In the genomic region with DNA sequence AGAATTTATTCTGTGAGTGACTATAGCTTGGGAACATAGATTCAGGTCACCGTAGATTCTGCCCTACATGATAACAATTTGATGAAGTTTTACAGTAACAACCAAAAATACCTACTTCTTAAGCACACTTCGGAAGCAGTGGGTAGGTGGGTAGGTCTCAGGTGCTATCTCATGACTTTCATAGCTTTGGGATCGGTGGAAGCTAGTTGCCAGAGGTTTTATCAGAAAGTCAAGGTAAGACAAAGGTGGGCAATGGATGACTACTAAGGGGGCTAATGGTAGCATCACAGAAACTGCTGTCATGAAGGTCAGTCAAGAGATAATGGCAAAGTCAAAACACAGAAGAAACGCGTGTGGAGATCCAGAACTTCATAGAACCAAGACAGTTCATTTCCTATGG, we compare ENCODE assay signal across 8 mouse cellular contexts. TPM values are rescaled to one million over a fixed set of nuclear protein-coding genes. Genes with fewer than 3 reads are reported as not detected.
DNase-seq lines count a peak whose midpoint lies in the region; ATAC-seq and TF ChIP-seq lines count a peak whose summit lies in the region.

No protein-coding gene starts in this region.

- H3K9me3 ChIP-seq in heart, embryonic 13.5 days = no peaks in the 10 kb centered on the region
- H3K9me3 ChIP-seq in E14TG2a.4 (ENCODE audit: low read length) = no peaks in the 10 kb centered on the region
- H3K9me3 ChIP-seq in embryonic facial prominence, embryonic 14.5 days (ENCODE audit: control insufficient read depth, low read length) = no peaks in the 10 kb centered on the region
- no peaks in the 10 kb centered on the region for H3K9me3 ChIP-seq in liver, embryonic 16.5 days (replicated peaks; ENCODE audit: control insufficient read depth, low read length)

- ATAC-seq in heart, embryonic 13.5 days (ENCODE audit: extremely low read depth, insufficient number of reproducible peaks, low FRiP score, low TSS enrichment) = no peak
- ATAC-seq in embryonic facial prominence, embryonic 14.5 days (ENCODE audit: low read depth) = no peak
- no peak for ATAC-seq in liver, embryonic 16.5 days (ENCODE audit: low read depth)

- H3K27me3 ChIP-seq in heart, embryonic 13.5 days (replicated peaks) = no peaks in the 10 kb centered on the region
- no peaks in the 10 kb centered on the region for H3K27me3 ChIP-seq in E14TG2a.4 (ENCODE audit: insufficient read depth, low read length)
- no peaks in the 10 kb centered on the region for H3K27me3 ChIP-seq in embryonic facial prominence, embryonic 14.5 days (replicated peaks; ENCODE audit: control insufficient read depth, insufficient read depth, low read length)
- H3K27me3 ChIP-seq in liver, embryonic 16.5 days (ENCODE audit: control insufficient read depth, insufficient read depth, low read depth, low read length) = no peaks in the 10 kb centered on the region

- H3K9ac ChIP-seq in heart, embryonic 13.5 days = no peak overlapping the region
- no peak overlapping the region for H3K9ac ChIP-seq in embryonic facial prominence, embryonic 14.5 days (ENCODE audit: low read depth, low read length)
- peak overlapping the region; percentile 80; the same call in 1 of the 2 replicates for H3K9ac ChIP-seq in liver, embryonic 16.5 days (ENCODE audit: low read depth, low read length)

- H3K27ac ChIP-seq in heart, embryonic 13.5 days (replicated peaks) = 0 out of 2 replicates have a peak overlapping the region, but pooled peaks have one; percentile 51
- no peak overlapping the region; the same call in 1 of the 2 replicates for H3K27ac ChIP-seq in embryonic facial prominence, embryonic 14.5 days (replicated peaks; ENCODE audit: low read depth, low read length)
- peak overlapping the region; percentile 79 for H3K27ac ChIP-seq in liver, embryonic 16.5 days (ENCODE audit: low read length)

- peak overlapping the region; percentile 85; the same call in 1 of the 2 replicates for H3K4me3 ChIP-seq in heart, embryonic 13.5 days
- peak overlapping the region; percentile 93 for H3K4me3 ChIP-seq in E14TG2a.4 (replicated peaks; ENCODE audit: low read length)
- H3K4me3 ChIP-seq in embryonic facial prominence, embryonic 14.5 days (ENCODE audit: low read depth, low read length) = no peak overlapping the region
- H3K4me3 ChIP-seq in liver, embryonic 16.5 days (ENCODE audit: low read depth, low read length) = peak overlapping the region; percentile 81

- no peak for DNase-seq in heart, adult 11 months
- DNase-seq in embryonic facial prominence, embryonic 14.5 days (ENCODE audit: low spot score) = no peak
- no peak for DNase-seq in T-cell, adult 2 months (ENCODE audit: low spot score)
- DNase-seq in frontal cortex, postnatal 14 days (ENCODE audit: low spot score in 2 of 2) = no peak
- DNase-seq in gastrocnemius, adult 18-20 months (ENCODE audit: low spot score) = no peak

- peak overlapping the region; percentile 99 for H3K4me2 ChIP-seq in heart, embryonic 13.5 days
- H3K4me2 ChIP-seq in embryonic facial prominence, embryonic 14.5 days (ENCODE audit: low read depth, low read length) = peak overlapping the region; percentile 94
- H3K4me2 ChIP-seq in liver, embryonic 16.5 days (ENCODE audit: low read depth, low read length) = peak overlapping the region; percentile 80

- peaks cover 16% of the 10 kb centered on the region for H3K36me3 ChIP-seq in heart, embryonic 13.5 days
- peaks cover 20% of the 10 kb centered on the region for H3K36me3 ChIP-seq in E14TG2a.4 (ENCODE audit: insufficient read depth, low read length)
- H3K36me3 ChIP-seq in embryonic facial prominence, embryonic 14.5 days (ENCODE audit: control insufficient read depth, insufficient read depth, low read length) = peaks cover 7% of the 10 kb centered on the region; the same call in 1 of the 2 replicates
- H3K36me3 ChIP-seq in liver, embryonic 16.5 days (ENCODE audit: control insufficient read depth, insufficient read depth) = peaks cover 5% of the 10 kb centered on the region; the same call in 1 of the 2 replicates

- H3K4me1 ChIP-seq in heart, embryonic 13.5 days = peaks cover 34% of the 10 kb centered on the region
- H3K4me1 ChIP-seq in E14TG2a.4 (replicated peaks; ENCODE audit: low read depth, low read length) = peaks cover 47% of the 10 kb centered on the region
- H3K4me1 ChIP-seq in embryonic facial prominence, embryonic 14.5 days (ENCODE audit: control insufficient read depth, insufficient read depth, low read length) = peaks cover 5% of the 10 kb centered on the region
- peaks cover 25% of the 10 kb centered on the region for H3K4me1 ChIP-seq in liver, embryonic 16.5 days (ENCODE audit: control insufficient read depth, low read depth, low read length)

- 93% methylated on average over 5 of the region's 5 CpGs for WGBS in heart, embryonic 13.5 days
- 94% methylated on average over 5 of the region's 5 CpGs for WGBS in embryonic facial prominence, embryonic 14.5 days
- 91% methylated on average over 5 of the region's 5 CpGs for WGBS in liver, embryonic 16.5 days (ENCODE audit: insufficient replicate concordance)

- TF ChIP-seq CTCF in E14TG2a.4 (conservative IDR thresholded peaks at IDR 0.05; ENCODE audit: low read length) = no peak

RNA-seq across cellular contexts. Expression of gene Trappc12, which starts 0.6 kb away (rescaled TPM):
- 29.5 and 30.5 TPM in 2 replicates for polyA plus RNA-seq in heart, embryonic 13.5 days (2015; fragmentation: Nextera tagmentation; extraction: Ambion mirVana)
- 32.9 and 38.0 TPM in 2 replicates for polyA plus RNA-seq in embryonic facial prominence, embryonic 14.5 days (2014; fragmentation: Nextera tagmentation; extraction: Ambion mirVana)
- polyA plus RNA-seq in liver, embryonic 16.5 days (2015; fragmentation: Nextera tagmentation; extraction: Ambion mirVana) = 16.7 and 17.2 TPM in 2 replicates
- 10 to 100 TPM; 18.0 to 19.7 TPM for total RNA-seq in gastrocnemius, adult 18-20 months (2021)

RNA-seq across cellular contexts. Expression of gene Eipr1, which starts 0.7 kb away (rescaled TPM):
- polyA plus RNA-seq in heart, embryonic 13.5 days (2015; fragmentation: Nextera tagmentation; extraction: Ambion mirVana) = 20.5 and 24.8 TPM in 2 replicates
- polyA plus RNA-seq in embryonic facial prominence, embryonic 14.5 days (2014; fragmentation: Nextera tagmentation; extraction: Ambion mirVana) = 28.2 and 29.0 TPM in 2 replicates
- 24.5 and 25.5 TPM in 2 replicates for polyA plus RNA-seq in liver, embryonic 16.5 days (2015; fragmentation: Nextera tagmentation; extraction: Ambion mirVana)
- total RNA-seq in gastrocnemius, adult 18-20 months (2021) = 1 to 10 TPM; 5.7 to 6.9 TPM
